Mouse (Mus musculus): ENCODE data around the gene Kcne1. TPM values are rescaled to one million over a fixed set of nuclear protein-coding genes. Genes with fewer than 3 reads are reported as not detected.

The Kcne1 gene
- total RNA-seq, 1 experiment, result not detected

- H3K9ac ChIP-seq (ENCODE audit: insufficient read depth, low read depth, low read length, poor library complexity, severe bottlenecking), result no peak overlapping the region
- no peak for TF ChIP-seq ZNF384 (IDR thresholded peaks at IDR 0.05; ENCODE audit: low read depth, low read length)
- no peak for TF ChIP-seq CHD2 (IDR thresholded peaks at IDR 0.05; ENCODE audit: low read depth, low read length)
- TF ChIP-seq ZC3H11A (IDR thresholded peaks at IDR 0.05; ENCODE audit: borderline replicate concordance, low read depth, low read length), result no peak
- TF ChIP-seq HCFC1 (IDR thresholded peaks at IDR 0.05; ENCODE audit: borderline replicate concordance, insufficient read depth, low read length), result no peak
- TF ChIP-seq MAFK (IDR thresholded peaks at IDR 0.05; ENCODE audit: insufficient read depth, low read depth, low read length), result no peak
- in situ Hi-C loops (cut with MboI; ENCODE audit: low sequenced_read_pairs in 2 of 2, unreplicated experiment in 2 of 2), result no loop called here
- H3K27ac ChIP-seq (ENCODE audit: insufficient read depth, low read depth, low read length, poor library complexity, severe bottlenecking), result no peak overlapping the region
- DNase-seq (ENCODE audit: low read depth, low spot score), result no peak
- H3K4me1 ChIP-seq (ENCODE audit: control insufficient read depth in 2 of 2, insufficient read depth in 2 of 2, low read length in 2 of 2, poor library complexity in 1 of 2), result peaks cover 6 to 15% of the 10 kb centered on the region in 2 experiments; a peak in 3 of 4 replicates
- H3K36me3 ChIP-seq (ENCODE audit: control insufficient read depth, insufficient read depth, low read length, poor library complexity, severe bottlenecking), result peaks cover 12% of the 10 kb centered on the region; the same call in 1 of the 2 replicates
- no peak overlapping the region for H3K4me3 ChIP-seq (ENCODE audit: insufficient read depth in 1 of 2, low read depth in 1 of 2, low read length in 2 of 2, poor library complexity in 1 of 2, severe bottlenecking in 1 of 2)
- no peaks in the 10 kb centered on the region for H3K9me3 ChIP-seq (ENCODE audit: control insufficient read depth, insufficient read depth, low read depth, low read length)
Observed at GRCm38 (mm10) chr16:92397745-92398573, 38.7 kb upstream of the Kcne1 start.

GRCm38 (mm10) chr16:92393732-92394131, 34.5 kb upstream of the Kcne1 start:
- no peak overlapping the region for H3K9ac ChIP-seq (ENCODE audit: insufficient read depth, low read depth, low read length, poor library complexity, severe bottlenecking)
- no peak for TF ChIP-seq ZC3H11A (IDR thresholded peaks at IDR 0.05; ENCODE audit: borderline replicate concordance, low read depth, low read length)
- no peak for TF ChIP-seq HCFC1 (IDR thresholded peaks at IDR 0.05; ENCODE audit: borderline replicate concordance, insufficient read depth, low read length)
- TF ChIP-seq ZNF384 (IDR thresholded peaks at IDR 0.05; ENCODE audit: low read depth, low read length), result no peak
- TF ChIP-seq CHD2 (IDR thresholded peaks at IDR 0.05; ENCODE audit: low read depth, low read length), result no peak
- TF ChIP-seq MAFK (IDR thresholded peaks at IDR 0.05; ENCODE audit: insufficient read depth, low read depth, low read length), result no peak
- no peak for DNase-seq (ENCODE audit: low read depth, low spot score)
- H3K9me3 ChIP-seq (ENCODE audit: control insufficient read depth, insufficient read depth, low read depth, low read length), result no peaks in the 10 kb centered on the region
- no peak overlapping the region for H3K4me3 ChIP-seq (ENCODE audit: insufficient read depth in 1 of 2, low read depth in 1 of 2, low read length in 2 of 2, poor library complexity in 1 of 2, severe bottlenecking in 1 of 2)
- in situ Hi-C loops (cut with MboI; ENCODE audit: low sequenced_read_pairs in 2 of 2, unreplicated experiment in 2 of 2), result no loop called here
- peaks cover 18% of the 10 kb centered on the region; the same call in 1 of the 2 replicates for H3K36me3 ChIP-seq (ENCODE audit: control insufficient read depth, insufficient read depth, low read length, poor library complexity, severe bottlenecking)
- no peaks in the 10 kb centered on the region; a peak in 1 of 4 replicates for H3K4me1 ChIP-seq (ENCODE audit: control insufficient read depth in 2 of 2, insufficient read depth in 2 of 2, low read length in 2 of 2, poor library complexity in 1 of 2)
- H3K27ac ChIP-seq (ENCODE audit: insufficient read depth, low read depth, low read length, poor library complexity, severe bottlenecking), result no peak overlapping the region

- no peaks in the 10 kb centered on the region for H3K4me1 ChIP-seq (ENCODE audit: control insufficient read depth in 2 of 2, insufficient read depth in 2 of 2, low read length in 2 of 2, poor library complexity in 1 of 2)
- H3K9me3 ChIP-seq (ENCODE audit: control insufficient read depth, insufficient read depth, low read depth, low read length), result no peaks in the 10 kb centered on the region
- H3K36me3 ChIP-seq (ENCODE audit: control insufficient read depth, insufficient read depth, low read length, poor library complexity, severe bottlenecking), result peaks cover 3% of the 10 kb centered on the region; the same call in 1 of the 2 replicates
- in situ Hi-C loops (cut with MboI; ENCODE audit: low sequenced_read_pairs in 2 of 2, unreplicated experiment in 2 of 2), result no loop called here
- no peak for DNase-seq (ENCODE audit: low read depth, low spot score)
- H3K9ac ChIP-seq (ENCODE audit: insufficient read depth, low read depth, low read length, poor library complexity, severe bottlenecking), result no peak overlapping the region
- H3K27ac ChIP-seq (ENCODE audit: insufficient read depth, low read depth, low read length, poor library complexity, severe bottlenecking), result no peak overlapping the region
- H3K4me3 ChIP-seq (ENCODE audit: insufficient read depth in 1 of 2, low read depth in 1 of 2, low read length in 2 of 2, poor library complexity in 1 of 2, severe bottlenecking in 1 of 2), result no peak overlapping the region
- no peak for TF ChIP-seq MAFK (IDR thresholded peaks at IDR 0.05; ENCODE audit: insufficient read depth, low read depth, low read length)
- TF ChIP-seq ZNF384 (IDR thresholded peaks at IDR 0.05; ENCODE audit: low read depth, low read length), result no peak
- no peak for TF ChIP-seq HCFC1 (IDR thresholded peaks at IDR 0.05; ENCODE audit: borderline replicate concordance, insufficient read depth, low read length)
- no peak for TF ChIP-seq CHD2 (IDR thresholded peaks at IDR 0.05; ENCODE audit: low read depth, low read length)
- TF ChIP-seq ZC3H11A (IDR thresholded peaks at IDR 0.05; ENCODE audit: borderline replicate concordance, low read depth, low read length), result no peak
Observed at GRCm38 (mm10) chr16:92387692-92388091, 28.4 kb upstream of the Kcne1 start.

GRCm38 (mm10) chr16:92385062-92385461, 25.8 kb upstream of the Kcne1 start:
- DNase-seq (ENCODE audit: low read depth, low spot score), result no peak
- H3K9ac ChIP-seq (ENCODE audit: insufficient read depth, low read depth, low read length, poor library complexity, severe bottlenecking), result no peak overlapping the region
- in situ Hi-C loops (cut with MboI; ENCODE audit: low sequenced_read_pairs in 2 of 2, unreplicated experiment in 2 of 2), result no loop called here
- no peak overlapping the region for H3K4me3 ChIP-seq (ENCODE audit: insufficient read depth in 1 of 2, low read depth in 1 of 2, low read length in 2 of 2, poor library complexity in 1 of 2, severe bottlenecking in 1 of 2)
- no peaks in the 10 kb centered on the region for H3K9me3 ChIP-seq (ENCODE audit: control insufficient read depth, insufficient read depth, low read depth, low read length)
- no peaks in the 10 kb centered on the region for H3K36me3 ChIP-seq (ENCODE audit: control insufficient read depth, insufficient read depth, low read length, poor library complexity, severe bottlenecking)
- H3K4me1 ChIP-seq (ENCODE audit: control insufficient read depth in 2 of 2, insufficient read depth in 2 of 2, low read length in 2 of 2, poor library complexity in 1 of 2), result no peaks in the 10 kb centered on the region
- no peak for TF ChIP-seq CHD2 (IDR thresholded peaks at IDR 0.05; ENCODE audit: low read depth, low read length)
- TF ChIP-seq ZC3H11A (IDR thresholded peaks at IDR 0.05; ENCODE audit: borderline replicate concordance, low read depth, low read length), result no peak
- TF ChIP-seq MAFK (IDR thresholded peaks at IDR 0.05; ENCODE audit: insufficient read depth, low read depth, low read length), result no peak
- TF ChIP-seq HCFC1 (IDR thresholded peaks at IDR 0.05; ENCODE audit: borderline replicate concordance, insufficient read depth, low read length), result no peak
- no peak overlapping the region for H3K27ac ChIP-seq (ENCODE audit: insufficient read depth, low read depth, low read length, poor library complexity, severe bottlenecking)

Measured in ES-E14 (cell line).